8 mouse cellular contexts compared by ENCODE assay signal in the genomic region with DNA sequence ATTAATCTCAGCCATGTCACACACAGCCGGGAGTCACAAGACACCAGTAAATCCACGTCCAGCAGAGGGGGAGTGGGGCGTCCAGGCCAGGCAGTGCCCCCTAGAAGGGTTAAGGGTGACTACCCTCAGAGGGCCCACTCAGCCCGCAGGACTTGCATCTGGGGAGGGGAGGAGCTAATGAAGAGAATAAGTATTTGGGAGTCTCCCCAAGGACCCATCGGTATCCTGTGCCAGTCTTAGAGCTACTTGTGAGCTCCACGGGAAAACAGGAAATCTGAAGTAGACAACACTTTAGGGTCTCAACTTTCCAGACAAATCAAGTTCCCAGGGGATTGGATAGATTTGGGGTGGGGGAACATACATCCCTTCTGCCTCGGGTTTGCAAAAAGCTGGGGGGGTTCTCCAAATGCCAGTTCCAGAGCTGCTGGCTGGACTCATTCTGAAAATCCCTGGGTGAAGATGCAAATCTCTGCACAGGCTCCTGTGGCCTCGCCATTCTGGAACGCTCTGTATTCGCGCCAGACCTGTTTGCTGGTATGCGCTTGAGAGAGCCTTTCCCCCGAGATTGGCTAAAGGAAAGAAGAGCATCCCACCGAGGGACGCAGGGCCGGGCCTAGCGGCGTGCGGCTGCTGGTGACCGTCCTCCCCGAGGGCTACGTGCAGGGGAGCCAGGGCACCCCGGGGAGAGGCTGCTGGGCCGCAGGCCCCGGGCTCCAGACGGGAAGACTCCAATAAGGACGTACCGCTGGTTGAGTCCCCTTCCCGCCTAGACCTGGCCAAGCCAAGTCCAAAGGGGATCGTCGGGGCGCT. TPM values are rescaled to one million over a fixed set of nuclear protein-coding genes. Genes with fewer than 3 reads are reported as not detected.
DNase-seq lines count a peak whose midpoint lies in the region; ATAC-seq and TF ChIP-seq lines count a peak whose summit lies in the region.

No protein-coding gene starts in this region.

- intact Hi-C loops in heart, postnatal 25 days (cut with DNase I): no loop called here

- H3K27me3 ChIP-seq in heart, embryonic 10.5 days (ENCODE audit: insufficient read depth, poor library complexity, severe bottlenecking): no peaks in the 10 kb centered on the region
- no peaks in the 10 kb centered on the region for H3K27me3 ChIP-seq in E14TG2a.4 (ENCODE audit: insufficient read depth, low read length)
- H3K27me3 ChIP-seq in limb, embryonic 15.5 days: no peaks in the 10 kb centered on the region
- H3K27me3 ChIP-seq in neural tube, embryonic 15.5 days (replicated peaks): no peaks in the 10 kb centered on the region

- H3K36me3 ChIP-seq in heart, embryonic 10.5 days: peaks cover 28% of the 10 kb centered on the region
- H3K36me3 ChIP-seq in E14TG2a.4 (ENCODE audit: insufficient read depth, low read length): 0 out of 2 replicates have a peak, but pooled peaks cover 3% of the 10 kb centered on the region
- H3K36me3 ChIP-seq in limb, embryonic 15.5 days: peaks cover 7% of the 10 kb centered on the region
- H3K36me3 ChIP-seq in neural tube, embryonic 15.5 days: 0 out of 2 replicates have a peak, but pooled peaks cover 3% of the 10 kb centered on the region

- H3K9ac ChIP-seq in limb, embryonic 15.5 days: peak overlapping the region; percentile 76
- peak overlapping the region; percentile 71 for H3K9ac ChIP-seq in neural tube, embryonic 15.5 days (replicated peaks)

- peak overlapping the region; percentile 77 for H3K4me3 ChIP-seq in heart, embryonic 10.5 days
- peak overlapping the region; percentile 87 for H3K4me3 ChIP-seq in E14TG2a.4 (replicated peaks; ENCODE audit: low read length)
- H3K4me3 ChIP-seq in limb, embryonic 15.5 days: peak overlapping the region; percentile 73
- H3K4me3 ChIP-seq in neural tube, embryonic 15.5 days (replicated peaks): peak overlapping the region; percentile 60

- H3K4me2 ChIP-seq in limb, embryonic 15.5 days: peak overlapping the region; percentile 77
- peak overlapping the region; percentile 70 for H3K4me2 ChIP-seq in neural tube, embryonic 15.5 days

- ATAC-seq in erythroblast, adult 5-6 weeks (replicated peaks; ENCODE audit: low FRiP score, poor library complexity, severe bottlenecking): peak; percentile 20
- no peak for ATAC-seq in limb, embryonic 15.5 days (ENCODE audit: insufficient number of reproducible peaks, low FRiP score, low TSS enrichment, low read depth)
- 0 out of 2 replicates have a peak, but pooled peaks have one; percentile 2 for ATAC-seq in neural tube, embryonic 15.5 days (ENCODE audit: low FRiP score)

- H3K9me3 ChIP-seq in heart, embryonic 10.5 days: no peaks in the 10 kb centered on the region
- H3K9me3 ChIP-seq in E14TG2a.4 (ENCODE audit: low read length): no peaks in the 10 kb centered on the region
- H3K9me3 ChIP-seq in limb, embryonic 15.5 days: no peaks in the 10 kb centered on the region
- no peaks in the 10 kb centered on the region for H3K9me3 ChIP-seq in neural tube, embryonic 15.5 days (replicated peaks)

- H3K4me1 ChIP-seq in heart, embryonic 10.5 days: peaks cover 26% of the 10 kb centered on the region
- peaks cover 52% of the 10 kb centered on the region for H3K4me1 ChIP-seq in E14TG2a.4 (replicated peaks; ENCODE audit: low read depth, low read length)
- peaks cover 12% of the 10 kb centered on the region for H3K4me1 ChIP-seq in limb, embryonic 15.5 days
- H3K4me1 ChIP-seq in neural tube, embryonic 15.5 days: peaks cover 21% of the 10 kb centered on the region

- TF ChIP-seq CTCF in E14TG2a.4 (conservative IDR thresholded peaks at IDR 0.05; ENCODE audit: low read length): no peak

- 2% methylated on average over 32 of the region's 32 CpGs for WGBS in heart, embryonic 10.5 days
- 1% methylated on average over 31 of the region's 32 CpGs for WGBS in limb, embryonic 15.5 days
- WGBS in neural tube, embryonic 15.5 days: 1% methylated on average over 31 of the region's 32 CpGs

- DNase-seq in heart, embryonic 10.5 days (ENCODE audit: low spot score): no peak
- no peak for DNase-seq in heart, postnatal 25 days (ENCODE audit: low spot score)
- no peak for DNase-seq in left cerebral cortex, adult 8-10 months (ENCODE audit: low spot score in 2 of 2)
- no peak for DNase-seq in urinary bladder, postnatal 10 days (ENCODE audit: low spot score)

- peak overlapping the region; percentile 97 for H3K27ac ChIP-seq in heart, embryonic 10.5 days
- peak overlapping the region; percentile 87 for H3K27ac ChIP-seq in limb, embryonic 15.5 days
- H3K27ac ChIP-seq in neural tube, embryonic 15.5 days (replicated peaks): peak overlapping the region; percentile 95

RNA-seq across cellular contexts. Expression of a gene that starts 0.5 kb away (rescaled TPM):
- polyA plus RNA-seq in heart, embryonic 10.5 days (2016; fragmentation: Nextera tagmentation; extraction: Ambion mirVana): 4.7 and 6.4 TPM in 2 replicates
- 1 to 10 TPM; 5.1 to 5.4 TPM for total RNA-seq in heart, postnatal 25 days (2021)
- not detected in 2 replicates for total RNA-seq in erythroblast, adult 5-6 weeks (2015; ENCODE audit: low replicate concordance)
- 0.34 and 4.9 TPM in 2 replicates for total RNA-seq in erythroblast, adult 5-6 weeks (2017; ENCODE audit: low replicate concordance)
- 4.0 and 5.8 TPM in 2 replicates for polyA plus RNA-seq in limb, embryonic 15.5 days (2015; fragmentation: Nextera tagmentation; extraction: Ambion mirVana)
- 4.5 and 4.9 TPM in 2 replicates for polyA plus RNA-seq in neural tube, embryonic 15.5 days (2015; fragmentation: Nextera tagmentation; extraction: Ambion mirVana)
- total RNA-seq in left cerebral cortex, adult 8-10 months (2022): 10 to 100 TPM; 44.2 to 69.2 (median 54.3) TPM

RNA-seq across cellular contexts. Expression of a gene that starts 18.3 kb away (rescaled TPM):
- polyA plus RNA-seq in heart, embryonic 10.5 days (2016; fragmentation: Nextera tagmentation; extraction: Ambion mirVana): 41.9 and 53.4 TPM in 2 replicates
- total RNA-seq in heart, postnatal 25 days (2021): 10 to 100 TPM; 17.2 TPM
- total RNA-seq in erythroblast, adult 5-6 weeks (2015; ENCODE audit: low replicate concordance): 41.0 and 58.6 TPM in 2 replicates
- total RNA-seq in erythroblast, adult 5-6 weeks (2017; ENCODE audit: low replicate concordance): 68.0 and 75.4 TPM in 2 replicates
- 95.8 and 104 TPM in 2 replicates for polyA plus RNA-seq in limb, embryonic 15.5 days (2015; fragmentation: Nextera tagmentation; extraction: Ambion mirVana)
- 56.8 and 59.8 TPM in 2 replicates for polyA plus RNA-seq in neural tube, embryonic 15.5 days (2015; fragmentation: Nextera tagmentation; extraction: Ambion mirVana)
- 10 to 100 TPM; 37.3 to 59.5 (median 44.3) TPM for total RNA-seq in left cerebral cortex, adult 8-10 months (2022)

RNA-seq across cellular contexts. Expression of a gene that starts 28.3 kb away (rescaled TPM):
- 0.05 TPM in 1 of 2 replicates, not detected in the other for polyA plus RNA-seq in heart, embryonic 10.5 days (2016; fragmentation: Nextera tagmentation; extraction: Ambion mirVana)
- not detected for total RNA-seq in heart, postnatal 25 days (2021)
- total RNA-seq in erythroblast, adult 5-6 weeks (2015; ENCODE audit: low replicate concordance): not detected in 2 replicates
- total RNA-seq in erythroblast, adult 5-6 weeks (2017; ENCODE audit: low replicate concordance): not detected in 2 replicates
- polyA plus RNA-seq in limb, embryonic 15.5 days (2015; fragmentation: Nextera tagmentation; extraction: Ambion mirVana): 0.14 and 0.36 TPM in 2 replicates
- polyA plus RNA-seq in neural tube, embryonic 15.5 days (2015; fragmentation: Nextera tagmentation; extraction: Ambion mirVana): 0.51 and 0.55 TPM in 2 replicates
- total RNA-seq in left cerebral cortex, adult 8-10 months (2022): under 1 TPM; 0.24 to 0.30 (median 0.29) TPM

RNA-seq across cellular contexts. Expression of a gene that starts 49.6 kb away (rescaled TPM):
- polyA plus RNA-seq in heart, embryonic 10.5 days (2016; fragmentation: Nextera tagmentation; extraction: Ambion mirVana): 159 and 233 TPM in 2 replicates
- 1 to 10 TPM; 6.7 to 6.9 TPM for total RNA-seq in heart, postnatal 25 days (2021)
- not detected in 2 replicates for total RNA-seq in erythroblast, adult 5-6 weeks (2015; ENCODE audit: low replicate concordance)
- not detected in 2 replicates for total RNA-seq in erythroblast, adult 5-6 weeks (2017; ENCODE audit: low replicate concordance)
- polyA plus RNA-seq in limb, embryonic 15.5 days (2015; fragmentation: Nextera tagmentation; extraction: Ambion mirVana): 958 and 1,066 TPM in 2 replicates
- 210 and 222 TPM in 2 replicates for polyA plus RNA-seq in neural tube, embryonic 15.5 days (2015; fragmentation: Nextera tagmentation; extraction: Ambion mirVana)
- 1 to 10 TPM; 1.8 to 5.2 (median 3.3) TPM for total RNA-seq in left cerebral cortex, adult 8-10 months (2022)

Comparison
In these comparisons a context has a peak if more than half of its experiments do, and no peak if none do; other contexts are left out.
1. RNA of a gene that starts 0.5 kb away (total RNA-seq): 44.2 to 69.2 TPM in left cerebral cortex, adult 8-10 months; 5.1 to 5.4 TPM in heart, postnatal 25 days and 0.34 to 4.9 TPM in erythroblast, adult 5-6 weeks; every median in the first group is over 4 times any median in the second.
2. Peak in every context shown above with its lines, with median percentiles within 50 percentile points of each other: H3K27ac ChIP-seq and H3K4me3 ChIP-seq.